Mouse (Mus musculus) liver, embryonic 14.5 days (tissue): ENCODE results near the gene Inka2.

Experiments
- CTCF ChIP-seq: IDR thresholded peaks from 2 replicates; pipeline ENCODE4 v1.5.1; 2016; ENCODE audit warnings: antibody characterized with exemption, low read depth, control low read depth
- EP300 ChIP-seq: IDR thresholded peaks from 2 replicates; pipeline ENCODE4 v1.6.1; 2016; ENCODE audit warnings: antibody characterized with exemption, low read depth

- no peak for TF ChIP-seq CTCF
- TF ChIP-seq EP300: no peak
Observed at GRCm38 (mm10) chr3:105668161-105668560, 36.2 kb upstream of the Inka2 start.
